Mouse (Mus musculus) bone marrow, adult 2 months (tissue): ENCODE data around the gene Mlana.

Experiments used
- CTCF ChIP-seq: fragments of 200-500 bp; IDR thresholded peaks from 2 replicates; pipeline ENCODE4 v1.5.1; 2011; ENCODE audit warnings: low read length, control low read depth; ENCODE audit not compliant: control insufficient read depth, insufficient read depth
- POLR2A ChIP-seq: fragments of 200-500 bp; IDR thresholded peaks from 2 replicates; pipeline ENCODE4 v1.6.1; 2011; ENCODE audit warnings: low read depth, mild to moderate bottlenecking, control low read depth, low read length, borderline replicate concordance; ENCODE audit not compliant: control insufficient read depth

- TF ChIP-seq CTCF (no peak), POLR2A (no peak)
Observed at GRCm38 (mm10) chr19:29671160-29671559, 26.5 kb upstream of the Mlana start.
